Mouse (Mus musculus): ENCODE data around the gene Ccdc63.

Ccdc63 gene

DNA sequence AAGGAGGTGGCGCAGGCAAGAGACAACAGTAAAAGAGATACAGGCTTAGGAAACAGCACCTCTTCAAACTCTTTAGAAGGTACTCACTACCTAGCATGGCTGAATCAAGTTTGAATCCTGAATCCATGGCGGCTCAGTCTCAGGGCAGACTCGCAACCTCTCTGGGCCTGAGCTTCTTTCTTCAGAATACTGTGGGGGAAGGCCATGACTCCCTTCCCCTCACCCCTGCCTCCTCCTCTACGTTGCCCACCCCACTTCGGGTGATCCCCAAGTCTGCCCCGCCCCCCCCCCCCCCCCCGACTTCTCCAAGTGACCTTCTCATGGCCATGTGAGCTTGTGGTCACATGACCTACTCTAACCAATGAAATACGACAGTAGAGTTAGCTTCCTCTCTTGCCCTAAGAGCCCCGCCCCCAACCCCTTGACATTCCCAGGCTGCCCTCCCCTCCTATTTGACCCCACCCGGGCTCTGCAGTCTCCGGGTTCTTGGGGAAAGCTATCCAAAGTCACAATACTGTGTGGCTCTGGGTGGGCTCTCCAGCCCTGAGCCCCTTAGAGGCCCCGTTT lies 79.8 kb downstream of the Ccdc63 start:
- no peaks in the 10 kb centered on the region for H3K27me3 ChIP-seq (ENCODE audit: insufficient read depth, low read length)
- peak overlapping the region; percentile 64 for H3K4me3 ChIP-seq (replicated peaks; ENCODE audit: low read length)
- peaks cover 5% of the 10 kb centered on the region for H3K9me3 ChIP-seq (ENCODE audit: low read length)
- H3K36me3 ChIP-seq (ENCODE audit: insufficient read depth, low read length) = no peaks in the 10 kb centered on the region
- peaks cover 62% of the 10 kb centered on the region for H3K4me1 ChIP-seq (replicated peaks; ENCODE audit: low read depth, low read length)
- TF ChIP-seq POU5F1 (IDR thresholded peaks at IDR 0.05; ENCODE audit: borderline replicate concordance, low read length) (no peak), CTCF (conservative IDR thresholded peaks at IDR 0.05; ENCODE audit: low read length) (no peak), NANOG (IDR thresholded peaks at IDR 0.05; ENCODE audit: borderline replicate concordance, low read length) (no peak)

DNA sequence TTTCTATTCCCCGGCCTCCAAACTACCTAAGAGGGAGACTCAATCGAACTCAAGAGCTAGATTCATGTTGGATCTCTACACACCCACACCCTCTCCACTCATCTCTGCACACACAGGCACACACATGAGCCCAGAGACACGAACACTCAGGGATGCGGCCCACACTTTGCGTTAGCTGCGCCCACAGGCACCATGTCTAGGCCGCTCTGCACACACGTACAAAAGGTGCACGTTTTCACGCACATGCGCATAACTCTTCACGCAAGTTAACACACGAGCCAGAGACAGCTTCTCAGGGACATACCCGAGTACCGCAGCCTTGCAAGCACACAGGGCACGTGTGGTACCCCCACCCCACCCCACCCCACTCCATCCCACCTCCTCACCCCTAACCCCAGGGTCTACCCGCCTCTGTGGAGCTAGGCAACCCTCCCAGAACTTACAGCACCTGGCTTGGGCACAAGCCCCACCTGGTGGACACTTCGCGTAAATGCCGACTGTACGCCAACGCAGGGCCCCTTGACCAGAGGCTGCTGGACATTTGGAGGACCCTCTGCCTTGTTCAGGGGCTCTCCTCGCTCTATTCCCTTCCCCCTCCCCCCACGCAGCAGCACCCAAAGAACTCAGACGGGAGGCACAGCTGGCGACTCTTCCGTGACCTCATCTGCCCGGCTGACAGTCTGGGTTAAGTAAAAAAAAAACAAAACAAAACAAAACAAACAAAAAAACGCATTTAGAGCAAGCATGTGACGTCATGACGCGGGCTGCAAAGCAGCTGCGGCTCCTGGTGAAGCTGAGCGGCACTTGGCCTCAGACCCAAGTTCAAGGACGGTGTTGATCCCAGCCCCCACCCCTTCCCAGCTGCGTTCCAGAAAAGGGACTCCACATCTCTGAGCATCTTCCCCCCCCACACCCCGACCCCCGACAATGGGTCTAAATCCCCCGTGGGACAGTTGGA lies 81.3 kb downstream of the Ccdc63 start:
- peak overlapping the region; percentile 43 for H3K4me3 ChIP-seq (replicated peaks; ENCODE audit: low read length)
- H3K27me3 ChIP-seq (ENCODE audit: insufficient read depth, low read length) = no peaks in the 10 kb centered on the region
- H3K4me1 ChIP-seq (replicated peaks; ENCODE audit: low read depth, low read length) = peaks cover 68% of the 10 kb centered on the region
- H3K36me3 ChIP-seq (ENCODE audit: insufficient read depth, low read length) = no peaks in the 10 kb centered on the region
- H3K9me3 ChIP-seq (ENCODE audit: low read length) = peaks cover 5% of the 10 kb centered on the region
- no peak for TF ChIP-seq NANOG (IDR thresholded peaks at IDR 0.05; ENCODE audit: borderline replicate concordance, low read length)
- peak; percentile 70 for TF ChIP-seq CTCF (conservative IDR thresholded peaks at IDR 0.05; ENCODE audit: low read length)
- no peak for TF ChIP-seq POU5F1 (IDR thresholded peaks at IDR 0.05; ENCODE audit: borderline replicate concordance, low read length)
